Mouse (Mus musculus) adrenal gland, adult 2 months (tissue): ENCODE data around the gene Cmip. TPM values are rescaled to one million over a fixed set of nuclear protein-coding genes. Genes with fewer than 3 reads are reported as not detected.

Source experiments
- DNase-seq: peaks from one replicate; pipeline ENCODE4 v3.0.0; 2021
- polyA plus RNA-seq: library from polyadenylated mRNA; depleted of rRNA; stranded (reverse); fragments of >200 nt; gene quantifications from 2 replicates; pipeline ENCODE4 v1.2.3, GENCODE M21; 2012
- total RNA-seq, 2 experiments: library from RNA; stranded (reverse); gene quantifications; 2 replicates each; pipeline ENCODE4 v1.2.3; 2021

The Cmip gene
- total and polyA plus RNA-seq, 3 experiments, result 99.3 to 171 (median 133) TPM

DNA sequence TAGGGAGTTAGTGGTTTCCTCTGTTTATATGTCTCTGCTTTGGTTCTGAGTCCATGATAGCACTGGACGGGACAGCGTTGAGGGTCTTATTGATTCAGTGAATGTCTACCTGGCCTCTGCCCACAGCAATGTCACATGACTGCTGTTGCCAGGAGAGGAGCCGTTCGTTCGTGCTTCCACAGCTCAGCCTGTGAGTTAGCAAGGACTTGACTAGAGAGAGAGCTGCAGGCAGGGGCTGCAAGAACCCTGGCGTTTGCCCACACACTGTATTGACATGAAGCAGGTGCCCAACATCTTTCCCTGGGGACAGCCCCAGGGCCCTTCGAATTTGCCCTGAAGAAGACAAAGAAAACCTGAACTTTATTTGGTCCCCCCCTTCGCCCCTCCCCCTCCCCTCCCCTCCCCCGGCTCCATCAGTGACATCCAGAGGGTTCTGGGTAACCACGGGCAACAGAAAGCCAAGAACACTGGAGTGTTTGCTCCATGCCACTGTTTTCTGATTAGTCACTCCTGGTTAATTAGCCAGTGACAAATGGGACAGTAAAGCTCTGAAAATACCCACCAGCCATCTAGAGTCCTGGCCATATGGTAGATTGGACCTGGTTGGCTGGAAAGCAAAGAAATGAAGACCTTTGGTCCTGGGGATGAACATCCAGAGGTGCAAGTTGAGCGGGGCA, 92.0 kb downstream of the Cmip start:
- no peak for DNase-seq

DNA sequence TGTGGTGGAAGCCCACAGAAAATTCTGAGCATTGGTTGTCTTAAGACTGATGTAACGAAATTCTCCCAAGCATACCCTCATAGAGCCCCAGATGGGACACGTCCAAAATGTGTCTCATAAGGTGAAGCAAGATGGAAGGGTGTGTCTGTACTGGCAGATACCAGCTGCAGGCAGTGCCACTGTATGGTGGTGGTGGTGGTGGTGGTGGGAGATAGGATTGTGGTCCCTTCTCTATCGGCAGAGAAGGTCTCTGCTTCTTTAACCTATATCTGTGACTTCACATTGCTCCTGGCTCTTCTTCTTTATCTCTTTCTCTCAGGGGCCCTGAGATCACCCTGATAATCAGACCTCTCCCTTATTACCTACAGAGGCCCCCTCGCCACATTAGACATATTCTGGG, 92.7 kb downstream of the Cmip start:
- DNase-seq, result no peak

DNA sequence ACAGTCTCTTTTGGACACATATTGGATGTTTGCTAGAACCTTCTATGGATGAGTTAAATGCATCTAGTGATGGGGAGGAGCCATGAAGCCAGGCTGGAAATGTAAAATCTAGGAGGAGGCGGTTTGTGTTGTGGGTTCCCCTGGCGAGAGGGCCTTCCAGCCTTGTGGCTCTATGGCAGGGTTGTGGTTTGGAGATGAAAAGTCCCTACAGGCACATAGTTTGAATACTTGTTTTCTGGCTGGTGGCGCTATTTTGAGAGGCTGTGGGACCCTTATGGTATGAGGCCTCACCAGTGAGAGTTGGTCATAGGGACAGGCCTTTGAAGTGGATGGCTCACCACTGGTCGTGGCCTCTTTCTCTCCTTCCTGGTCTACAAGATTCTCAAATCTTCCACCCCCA, 95.2 kb downstream of the Cmip start:
- no peak for DNase-seq

DNA sequence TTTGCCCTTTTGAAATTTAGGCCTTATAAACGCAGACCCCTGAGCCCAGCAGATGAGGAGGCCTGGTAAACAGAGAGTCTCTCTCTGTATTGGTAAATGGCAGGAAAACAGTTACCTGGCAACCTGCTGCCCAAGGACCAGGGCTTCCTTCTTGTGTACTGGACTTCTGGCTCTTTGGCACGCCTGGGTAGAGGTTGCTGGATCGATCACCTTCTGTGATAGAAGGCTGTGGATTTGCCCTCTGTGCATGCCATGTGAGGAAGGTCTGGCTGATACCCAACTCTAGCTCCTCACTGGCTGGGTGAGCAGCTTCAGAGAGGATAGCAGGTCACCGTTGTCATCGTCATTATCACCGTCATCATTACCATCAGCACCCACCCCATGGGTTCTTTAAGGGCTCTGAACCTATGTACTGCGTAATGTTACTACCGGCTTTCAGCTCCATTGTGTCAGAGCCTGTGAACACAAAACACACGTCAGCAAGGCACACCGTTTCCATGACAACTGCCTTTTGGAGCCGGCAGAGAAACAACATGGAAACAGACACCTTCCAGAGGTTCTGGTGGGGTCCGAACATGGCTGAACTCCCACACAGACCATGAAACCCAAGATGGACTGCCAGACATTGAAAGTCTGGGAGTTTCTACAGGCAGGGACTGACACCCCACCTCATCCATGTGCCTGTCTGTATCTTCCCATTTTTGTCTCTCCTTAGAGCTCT, 98.4 kb downstream of the Cmip start:
- DNase-seq, result no peak

DNA sequence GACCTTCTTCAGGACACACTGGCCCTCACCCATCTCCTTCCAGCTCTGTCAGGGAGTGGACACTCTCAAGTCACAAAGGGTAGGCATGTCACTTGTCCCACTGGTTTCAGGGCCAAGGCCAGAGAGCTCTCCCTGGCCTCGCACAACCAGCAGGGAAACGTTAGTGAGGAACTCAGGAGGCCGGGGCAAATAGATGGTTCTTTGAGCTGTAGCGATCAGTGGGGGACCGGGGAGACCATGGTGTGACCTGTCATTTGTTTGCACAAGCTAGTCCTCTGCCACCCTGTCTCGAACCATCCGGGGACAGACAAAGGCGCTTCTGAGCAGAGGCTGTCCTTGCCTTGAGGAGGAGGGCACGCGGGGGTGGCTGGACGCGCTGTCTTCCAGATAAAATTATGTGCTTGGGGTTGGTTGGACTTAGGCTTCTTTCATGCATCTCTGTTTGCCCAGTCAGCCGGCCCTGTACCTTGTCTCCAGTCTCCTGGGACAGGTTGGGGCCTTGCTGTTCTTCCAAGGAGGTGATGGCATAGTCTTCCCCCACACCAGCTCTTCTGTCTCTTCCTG, 99.3 kb downstream of the Cmip start:
- DNase-seq, result peak; percentile 69

DNA sequence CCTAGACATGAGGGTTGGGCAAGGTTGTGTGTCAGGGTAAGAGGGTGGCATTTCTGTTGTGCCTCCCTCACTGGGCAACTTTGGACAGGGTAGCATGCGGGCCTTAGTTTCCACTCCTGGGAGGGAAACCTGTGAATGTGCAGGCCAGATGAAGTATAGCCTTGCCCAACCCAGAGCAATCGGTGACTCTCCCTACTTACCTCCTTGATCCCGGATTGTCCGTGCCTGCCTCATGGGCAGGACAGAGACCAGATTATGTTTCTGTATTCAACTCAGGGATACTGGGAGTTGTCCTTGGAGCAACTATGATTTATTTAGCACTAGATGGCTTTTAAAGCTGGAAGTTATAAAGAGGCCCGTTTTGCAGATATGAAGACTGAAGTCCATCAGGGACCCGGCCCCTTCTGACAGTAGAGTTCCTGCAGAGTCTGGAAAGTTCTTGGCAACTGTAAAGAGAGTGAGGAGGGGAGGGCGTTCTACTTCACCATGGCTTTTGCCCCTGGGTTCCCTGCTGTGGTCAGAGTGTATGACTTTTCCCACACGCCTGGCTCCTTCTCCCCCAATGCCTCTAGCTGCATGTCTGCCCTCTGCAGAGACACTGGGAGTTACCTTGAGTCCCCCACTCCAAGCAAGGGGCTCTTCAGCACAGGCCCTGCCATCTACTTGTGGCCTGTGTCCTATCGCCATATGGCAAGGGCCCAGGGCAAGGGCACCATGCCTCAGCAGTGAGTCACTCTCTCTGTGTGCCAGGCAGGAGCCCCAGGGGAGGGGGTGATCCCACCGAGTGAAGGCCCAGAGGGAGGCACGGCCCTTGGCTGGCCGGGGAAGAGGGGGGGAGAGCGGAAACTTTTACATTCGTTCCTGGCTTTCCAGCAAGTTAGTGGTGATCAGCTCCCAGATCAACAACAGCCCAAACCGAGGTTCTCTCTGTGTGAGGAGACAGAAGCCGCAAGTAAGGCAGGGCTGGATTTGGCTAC, 100.9 kb downstream of the Cmip start:
- peak; percentile 93 for DNase-seq

DNA sequence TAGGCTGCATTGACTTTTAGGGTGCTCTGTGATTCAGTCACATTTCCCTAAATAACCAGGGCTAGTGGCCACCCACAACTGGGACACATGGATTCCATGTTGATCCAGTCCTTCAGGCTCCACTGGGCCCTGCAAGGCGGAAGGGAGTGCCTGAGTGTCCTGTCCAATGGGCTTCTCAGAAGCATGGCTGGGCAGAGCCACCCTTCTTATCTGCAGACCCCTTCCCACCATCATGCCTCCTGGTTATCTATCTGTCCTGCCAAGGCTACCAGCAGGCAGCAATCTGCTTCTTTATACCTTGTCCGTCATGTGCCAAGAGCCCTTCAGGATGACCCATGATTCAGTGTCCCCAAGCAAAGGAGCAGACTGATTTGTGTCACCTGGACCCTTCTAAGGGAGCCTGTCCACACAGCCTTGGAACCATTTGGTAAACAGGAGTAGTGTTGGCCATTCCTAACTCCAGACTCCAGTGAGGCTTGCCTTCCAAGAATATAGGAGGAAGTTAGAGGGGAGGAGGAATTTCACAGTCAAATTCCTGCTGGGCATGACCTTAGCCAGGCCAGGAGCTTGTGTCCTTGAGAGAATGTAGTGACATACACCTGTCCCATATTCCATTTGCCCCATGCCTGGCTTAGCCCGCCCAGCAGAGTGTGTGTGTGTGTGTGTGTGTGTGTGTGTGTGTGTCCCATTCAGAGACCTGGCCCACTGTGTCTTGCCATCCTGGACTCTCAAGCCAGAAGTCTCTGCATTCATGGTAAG, 103.5 kb downstream of the Cmip start:
- DNase-seq, result no peak

DNA sequence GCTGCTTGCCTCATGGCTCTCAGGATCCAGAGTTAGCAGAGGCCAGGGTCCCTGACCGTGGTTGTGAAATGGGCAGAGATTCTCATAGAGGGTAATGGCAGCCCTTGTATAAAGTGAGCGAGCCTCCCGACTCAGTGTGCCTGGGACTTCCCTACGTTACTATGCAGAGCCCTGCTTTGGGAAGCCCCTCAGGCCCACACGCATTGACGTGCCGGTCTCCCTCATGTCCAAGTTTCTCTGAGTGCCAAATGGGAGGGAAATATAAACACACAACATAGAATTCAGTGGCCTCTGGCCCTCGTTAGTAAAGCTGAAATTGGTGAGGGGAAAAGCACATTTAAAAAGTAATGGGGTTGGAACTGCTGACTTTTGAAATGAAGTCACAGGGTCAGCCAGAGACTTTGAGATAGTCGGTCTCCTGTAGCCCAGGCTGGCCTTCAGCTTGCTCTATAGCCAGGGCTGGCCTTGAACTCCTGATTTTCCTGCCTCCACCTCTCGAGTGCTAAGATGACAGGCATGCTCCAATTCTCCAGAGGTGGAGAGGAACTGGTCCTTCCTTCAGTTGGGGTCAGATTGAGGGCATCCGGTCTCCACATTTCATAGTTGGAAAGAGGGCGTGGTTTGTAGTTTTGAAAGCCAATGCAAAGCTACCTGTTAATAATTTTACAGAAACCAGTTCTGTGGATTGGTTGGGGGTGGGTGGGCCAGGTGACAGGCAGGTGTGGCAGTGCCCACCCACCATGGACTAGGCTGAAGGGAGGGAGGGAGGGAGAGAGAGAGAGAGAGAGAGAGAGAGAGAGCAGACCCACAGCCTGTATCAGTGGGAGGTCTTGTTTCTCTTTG, 105.0 kb downstream of the Cmip start:
- DNase-seq, result no peak

DNA sequence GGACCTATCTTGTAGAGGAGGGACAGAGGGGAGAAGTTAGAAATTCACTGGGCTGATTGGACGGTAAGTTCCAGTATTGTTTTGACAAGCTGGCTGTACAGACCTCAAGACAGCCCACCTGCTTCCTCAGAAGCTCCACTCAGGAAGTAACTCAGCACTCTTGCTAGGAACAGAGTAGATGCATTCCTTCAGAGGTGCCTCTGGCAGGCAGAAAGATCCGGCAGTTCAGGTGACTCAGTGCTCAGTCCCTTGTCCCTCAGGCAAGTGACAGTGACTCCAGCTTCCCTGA, 105.5 kb downstream of the Cmip start:
- no peak for DNase-seq

DNA sequence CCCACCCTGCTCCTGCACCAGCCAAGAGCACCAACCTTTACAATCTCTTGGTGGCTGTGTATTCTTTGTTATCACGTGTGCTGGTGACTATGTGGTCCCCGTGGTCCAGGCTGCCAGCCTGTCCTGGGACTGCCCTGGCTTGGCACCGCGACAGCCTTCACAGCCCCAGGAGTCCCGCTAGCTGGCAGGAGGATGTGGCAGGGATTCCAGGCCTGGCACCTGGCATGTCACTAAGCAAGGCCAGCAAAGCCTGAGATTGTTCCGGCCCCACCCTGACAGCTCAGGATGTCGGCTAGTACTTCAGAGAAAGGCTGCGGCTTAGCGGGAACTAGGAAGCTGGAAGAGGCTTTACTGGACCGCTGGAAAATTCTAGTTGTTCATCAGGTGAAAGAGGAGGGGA, 106.4 kb downstream of the Cmip start:
- DNase-seq, result peak; percentile 77

DNA sequence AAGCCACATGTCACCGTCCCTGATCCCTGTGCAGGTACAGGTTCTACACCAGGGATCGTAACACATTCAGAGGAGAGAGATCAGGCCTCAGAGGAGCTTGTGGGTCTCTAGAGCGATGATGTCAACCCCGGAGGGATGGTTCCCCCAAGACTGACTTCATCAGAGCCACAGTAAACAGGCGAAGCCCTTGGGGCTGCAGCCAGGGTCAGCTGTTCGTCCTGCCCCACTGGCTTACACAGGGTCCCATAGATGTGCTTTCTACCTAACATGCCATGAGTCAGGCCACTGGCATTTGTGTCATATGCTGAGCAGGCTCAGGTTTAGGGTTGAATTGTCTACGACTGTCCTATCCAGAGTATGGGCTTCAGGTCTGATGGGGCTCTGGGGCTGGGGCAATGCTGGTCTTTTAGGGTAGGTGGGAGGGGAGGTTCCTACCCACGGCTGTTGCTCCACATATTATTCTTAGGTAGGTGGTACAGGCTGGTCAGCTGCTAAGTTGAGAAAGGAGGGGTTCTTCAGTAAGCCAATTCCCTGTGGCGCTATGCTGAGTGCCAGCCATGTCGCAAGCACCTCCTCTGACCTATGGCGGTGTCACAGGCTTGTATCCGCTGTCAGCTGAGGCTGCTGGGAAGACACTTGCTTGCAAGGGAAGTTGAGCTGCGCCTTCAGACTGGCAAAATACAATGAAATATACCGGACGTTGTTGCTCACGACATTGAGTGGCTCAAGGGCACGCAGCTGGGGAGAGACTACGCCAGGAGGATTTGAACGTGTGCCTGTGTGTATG, 107.7 kb downstream of the Cmip start:
- peak; percentile 74 for DNase-seq

DNA sequence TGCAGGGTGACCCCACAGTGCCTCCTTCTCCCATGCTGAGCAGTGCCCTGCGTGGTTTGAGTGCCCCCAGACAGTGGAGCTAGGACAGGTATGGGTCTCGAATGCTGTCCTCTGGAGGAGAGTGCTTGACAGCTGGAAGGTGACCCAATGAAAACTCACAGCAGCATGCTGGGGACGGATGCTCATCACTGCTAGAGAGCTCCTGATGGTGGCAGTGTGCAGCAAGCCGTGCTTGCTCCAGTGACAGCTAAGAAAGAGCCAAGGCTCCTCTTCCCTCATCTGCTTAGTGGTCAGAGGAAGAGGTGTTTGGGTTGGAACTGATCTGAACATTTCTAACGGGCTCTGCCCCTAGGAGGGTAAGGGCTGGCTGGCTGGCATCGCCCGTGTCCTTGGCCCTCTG, 109.6 kb downstream of the Cmip start:
- DNase-seq, result peak; percentile 49

DNA sequence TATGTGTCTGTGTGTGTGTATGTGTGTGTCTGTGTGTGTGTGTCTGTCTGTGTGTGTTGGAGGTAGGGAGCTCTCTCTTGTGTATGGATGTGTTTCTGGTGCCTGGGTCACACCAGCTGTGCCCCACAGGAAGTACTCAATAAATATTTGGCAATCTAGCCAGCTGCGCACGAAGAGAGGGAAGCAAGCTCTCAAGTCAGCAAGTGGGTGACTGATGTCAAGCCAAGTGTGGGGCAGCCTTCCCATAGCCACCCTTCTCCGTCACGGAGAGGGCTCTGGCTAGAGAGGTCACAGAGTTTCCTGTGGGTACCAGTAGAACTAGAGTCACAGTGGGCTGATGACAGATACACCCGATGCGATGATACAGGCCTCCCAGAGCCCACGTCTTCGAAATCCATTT, 110.6 kb downstream of the Cmip start:
- no peak for DNase-seq

DNA sequence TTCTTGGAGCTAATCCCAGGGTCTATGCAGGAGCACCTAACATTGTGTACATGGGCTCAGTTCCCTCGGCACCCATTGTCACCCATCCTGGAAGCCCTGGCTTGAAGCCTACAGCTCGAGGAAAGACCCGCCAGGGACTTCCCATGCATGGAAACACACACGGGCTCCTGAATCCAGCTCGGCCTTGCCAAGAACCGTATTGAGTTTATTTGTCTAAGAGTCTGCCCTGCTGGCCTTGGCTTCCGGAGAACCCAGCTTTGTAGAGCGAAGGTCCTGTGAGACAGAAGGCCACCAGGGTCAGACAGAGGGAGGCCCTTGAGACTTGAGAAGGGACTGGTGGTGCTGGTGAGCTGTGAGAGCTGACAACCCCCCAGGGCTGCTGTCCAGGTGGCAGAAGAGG, 111.9 kb downstream of the Cmip start:
- DNase-seq, result peak; percentile 74

DNA sequence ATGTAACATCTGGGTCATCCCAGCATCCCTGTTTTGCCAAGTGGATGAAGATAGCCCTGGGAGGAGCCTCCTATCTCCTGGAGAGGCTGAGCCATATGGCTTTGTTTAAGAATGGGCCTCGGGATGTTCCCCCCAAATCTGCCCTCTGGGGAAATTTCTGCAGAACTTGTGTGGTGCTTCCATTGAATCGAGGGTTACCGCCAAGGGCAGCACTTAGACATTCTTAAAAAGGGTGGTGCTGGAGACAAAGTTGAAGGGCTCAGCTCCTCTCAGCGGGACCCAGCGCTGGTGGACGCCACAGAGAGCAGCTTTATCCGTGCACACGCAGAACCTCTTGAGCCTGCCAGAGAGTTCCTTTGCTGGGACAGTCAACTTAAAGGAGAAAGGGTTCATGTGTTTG, 113.1 kb downstream of the Cmip start:
- no peak for DNase-seq

DNA sequence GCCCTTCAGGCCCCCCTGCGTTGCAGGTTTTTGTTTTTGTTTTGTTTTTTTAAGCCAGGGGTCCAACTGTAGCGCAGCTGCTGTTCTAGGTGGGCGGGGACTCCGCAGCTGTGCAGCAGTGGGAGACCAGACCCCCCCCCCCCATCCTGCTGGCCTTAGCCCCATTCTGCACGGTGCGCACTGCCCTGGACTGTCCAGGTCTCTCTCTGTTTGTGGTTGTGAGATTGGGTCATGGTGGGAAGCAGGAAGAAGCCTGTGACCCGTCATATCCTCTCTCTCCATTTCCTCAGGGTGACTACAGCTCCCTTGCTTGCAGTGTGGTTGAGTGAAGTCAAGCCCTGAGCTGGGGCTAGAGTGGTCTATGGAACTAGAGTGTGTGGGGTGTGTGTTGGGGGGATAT, 114.3 kb downstream of the Cmip start:
- DNase-seq, result no peak

DNA sequence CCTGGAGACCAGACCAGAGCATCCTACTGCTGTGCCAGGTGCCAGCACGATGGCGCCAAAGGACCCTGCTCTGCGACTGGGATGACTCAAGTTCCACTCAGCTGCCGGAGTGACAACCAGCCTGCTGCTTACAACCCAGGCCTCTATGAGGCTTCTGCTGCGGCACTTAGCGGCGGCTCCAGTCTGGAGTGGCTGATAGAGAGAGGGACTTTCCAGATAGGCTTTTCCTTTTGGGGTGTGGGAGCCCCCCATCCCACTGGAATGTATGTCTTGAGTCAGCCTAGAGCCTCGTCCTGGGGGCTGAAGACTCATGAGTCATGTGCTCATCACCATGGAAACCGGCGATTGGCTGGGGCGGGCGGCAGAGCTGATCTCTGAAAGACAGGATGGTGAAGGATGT, 115.2 kb downstream of the Cmip start:
- no peak for DNase-seq

DNA sequence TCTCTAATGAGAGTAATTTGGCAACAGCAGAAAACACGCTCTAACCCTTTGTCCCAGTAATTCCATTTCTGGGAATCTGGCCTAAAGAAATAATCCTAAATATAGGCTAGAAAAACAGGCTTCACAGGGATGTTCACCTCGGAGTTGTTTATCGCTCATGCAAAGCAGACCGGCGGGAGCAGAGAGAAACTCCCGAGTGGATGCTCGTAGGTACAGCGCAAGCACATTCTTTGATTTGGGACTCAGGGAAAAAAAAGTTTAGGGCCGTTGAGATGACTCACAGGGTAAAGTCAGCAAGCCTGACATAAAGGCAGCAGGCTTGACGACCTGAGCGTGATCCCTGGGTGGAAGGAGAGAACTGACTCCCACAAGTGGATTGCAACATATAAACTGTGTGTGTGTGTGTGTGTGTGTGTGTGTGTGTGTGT, 116.2 kb downstream of the Cmip start:
- DNase-seq, result no peak

DNA sequence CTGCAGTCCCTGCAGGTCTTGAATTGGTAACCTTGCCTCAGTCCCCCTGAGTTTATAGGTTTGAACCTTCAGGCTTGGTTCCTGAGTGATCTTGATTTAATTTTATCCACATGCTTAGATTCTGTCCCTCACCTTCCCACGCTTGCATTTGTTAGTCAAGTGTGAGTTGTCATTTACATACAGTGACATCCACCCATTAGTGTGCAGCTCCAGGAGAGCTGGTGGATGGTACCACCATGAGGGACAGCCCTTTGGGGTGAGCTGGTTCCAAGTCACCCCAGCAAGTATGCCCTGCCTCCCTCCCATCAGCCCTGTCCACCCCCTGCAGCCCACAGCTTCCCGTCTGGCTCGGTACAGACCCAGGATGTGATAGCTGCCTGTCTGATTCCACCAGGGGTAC, 117.2 kb downstream of the Cmip start:
- no peak for DNase-seq

DNA sequence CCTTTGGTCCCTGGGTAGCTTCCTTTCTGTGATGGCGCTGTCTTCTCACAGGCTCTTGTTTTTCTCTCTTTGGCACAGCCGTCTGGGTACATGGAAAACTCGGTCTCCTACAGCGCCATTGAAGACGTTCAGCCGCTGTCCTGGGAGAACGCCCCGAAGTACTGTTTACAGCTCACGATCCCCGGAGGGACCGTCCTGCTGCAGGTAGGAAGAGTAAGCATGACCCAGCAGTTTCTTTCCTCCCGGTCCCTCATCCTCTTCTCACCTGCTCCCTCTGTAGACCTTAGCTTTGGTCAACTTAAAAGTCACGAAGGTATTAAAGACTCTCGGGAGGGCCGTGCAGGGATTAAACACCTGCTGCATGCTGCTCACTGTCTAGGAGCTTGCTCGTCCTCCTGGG, 120.1 kb downstream of the Cmip start:
- DNase-seq, result no peak
